Comparison of ENCODE assay signal across 10 mouse cellular contexts in the genomic region with DNA sequence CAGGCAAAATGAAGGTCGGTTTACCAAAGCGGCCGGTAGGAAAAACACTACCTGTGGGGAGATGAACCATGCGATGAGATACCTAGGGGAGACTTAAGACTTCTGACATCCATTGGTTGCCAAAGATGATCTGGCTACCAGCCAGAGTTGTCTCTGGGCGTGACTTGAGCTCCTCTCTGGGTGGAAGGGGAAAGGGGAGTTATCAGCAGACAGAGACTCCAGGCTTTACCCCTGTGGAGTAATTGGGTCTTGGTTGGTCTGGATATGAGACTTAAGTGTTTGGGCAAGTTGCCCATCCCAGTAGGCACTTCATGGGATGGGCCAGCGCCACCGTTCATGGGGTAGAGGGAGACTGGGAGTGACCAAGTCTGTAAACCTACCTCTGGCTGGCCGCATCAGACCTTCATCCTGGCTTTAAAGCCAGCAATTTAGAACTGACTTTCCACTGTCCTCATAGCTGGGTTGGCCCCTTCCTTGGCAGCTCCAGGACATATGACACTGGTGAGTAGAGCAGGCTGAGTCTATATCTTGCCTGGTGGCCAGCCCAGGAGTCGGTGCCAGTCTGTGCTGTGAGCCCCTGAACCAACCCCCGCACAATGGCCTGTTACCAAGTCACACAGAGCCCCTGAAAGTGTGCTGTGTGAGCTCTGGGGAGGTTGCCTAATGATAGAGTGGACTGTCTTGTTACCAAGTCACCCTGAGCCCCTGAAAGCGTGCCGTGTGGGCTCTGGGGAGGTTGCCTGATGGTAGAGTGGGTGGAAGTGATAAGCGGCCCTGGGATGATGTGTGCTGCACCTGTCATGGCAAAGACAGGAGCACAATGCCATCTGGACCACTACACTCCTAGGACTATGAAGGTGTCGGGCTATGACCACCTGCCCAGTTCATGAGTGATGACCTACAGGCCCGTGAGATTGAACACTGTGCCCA. TPM values are rescaled to one million over a fixed set of nuclear protein-coding genes. Genes with fewer than 3 reads are reported as not detected.
A peak's percentile ranks its signal among the peaks of the same experiment; 100 is the strongest.
DNase-seq lines count a peak whose midpoint lies in the region; ATAC-seq and TF ChIP-seq lines count a peak whose summit lies in the region.
"Had no signal": no experiment of that assay in that cellular context is flagged by ENCODE, and none has a peak within 500 bp of the region (broad histone marks: within the 10 kb centered on the region; RNA-seq: fewer than 3 reads in every experiment).

No protein-coding gene starts in this region.

- H3K36me3 ChIP-seq in forebrain, embryonic 10.5 days (replicated peaks), result no peaks in the 10 kb centered on the region
- H3K36me3 ChIP-seq in forebrain, embryonic 14.5 days (ENCODE audit: control insufficient read depth, insufficient read depth, low read length), result no peaks in the 10 kb centered on the region
- H3K36me3 ChIP-seq in stomach, embryonic 15.5 days, result no peaks in the 10 kb centered on the region
- H3K36me3 ChIP-seq in stomach, postnatal 0 days (ENCODE audit: control insufficient read depth, insufficient read depth, low read length), result no peaks in the 10 kb centered on the region
- no peaks in the 10 kb centered on the region for H3K36me3 ChIP-seq in liver, embryonic 13.5 days

- H3K27ac ChIP-seq in forebrain, embryonic 10.5 days, result peak overlapping the region; percentile 44; the same call in 1 of the 2 replicates
- H3K27ac ChIP-seq in forebrain, embryonic 14.5 days (ENCODE audit: low read depth, low read length), result no peak overlapping the region
- no peak overlapping the region for H3K27ac ChIP-seq in stomach, embryonic 15.5 days
- H3K27ac ChIP-seq in stomach, postnatal 0 days (replicated peaks), result no peak overlapping the region
- peak overlapping the region; percentile 100 for H3K27ac ChIP-seq in liver, embryonic 13.5 days
- H3K27ac ChIP-seq in layer of hippocampus, adult 2 months, result no peak overlapping the region

- H3K9me3 ChIP-seq in forebrain, embryonic 10.5 days, result no peaks in the 10 kb centered on the region
- H3K9me3 ChIP-seq in forebrain, embryonic 14.5 days (replicated peaks; ENCODE audit: control insufficient read depth, low read length), result no peaks in the 10 kb centered on the region
- no peaks in the 10 kb centered on the region for H3K9me3 ChIP-seq in stomach, embryonic 15.5 days
- H3K9me3 ChIP-seq in stomach, postnatal 0 days (ENCODE audit: control insufficient read depth, low read length), result no peaks in the 10 kb centered on the region
- no peaks in the 10 kb centered on the region for H3K9me3 ChIP-seq in liver, embryonic 13.5 days (replicated peaks)

- no peak overlapping the region for H3K4me2 ChIP-seq in forebrain, embryonic 14.5 days (ENCODE audit: low read length)
- no peak overlapping the region for H3K4me2 ChIP-seq in stomach, embryonic 15.5 days
- H3K4me2 ChIP-seq in stomach, postnatal 0 days (replicated peaks; ENCODE audit: low read depth), result no peak overlapping the region
- peak overlapping the region; percentile 75 for H3K4me2 ChIP-seq in liver, embryonic 13.5 days

- peaks cover 8% of the 10 kb centered on the region for H3K4me1 ChIP-seq in forebrain, embryonic 10.5 days
- H3K4me1 ChIP-seq in forebrain, embryonic 14.5 days (ENCODE audit: control insufficient read depth, insufficient read depth, low read length), result no peaks in the 10 kb centered on the region
- H3K4me1 ChIP-seq in stomach, embryonic 15.5 days, result no peaks in the 10 kb centered on the region
- no peaks in the 10 kb centered on the region for H3K4me1 ChIP-seq in stomach, postnatal 0 days (replicated peaks; ENCODE audit: control insufficient read depth, insufficient read depth)
- H3K4me1 ChIP-seq in liver, embryonic 13.5 days (replicated peaks), result peaks cover 83% of the 10 kb centered on the region

- no peak overlapping the region for H3K9ac ChIP-seq in forebrain, embryonic 14.5 days (ENCODE audit: low read length)
- H3K9ac ChIP-seq in stomach, embryonic 15.5 days, result no peak overlapping the region
- H3K9ac ChIP-seq in stomach, postnatal 0 days (ENCODE audit: low read length), result no peak overlapping the region
- H3K9ac ChIP-seq in liver, embryonic 13.5 days, result peak overlapping the region; percentile 79
- H3K9ac ChIP-seq: forebrain, postnatal 0 days had no signal

- H3K27me3 ChIP-seq in forebrain, embryonic 10.5 days (ENCODE audit: poor library complexity, severe bottlenecking), result peaks cover 1% of the 10 kb centered on the region; the same call in 1 of the 2 replicates
- no peaks in the 10 kb centered on the region for H3K27me3 ChIP-seq in forebrain, embryonic 14.5 days (replicated peaks; ENCODE audit: control insufficient read depth, insufficient read depth, low read length)
- no peaks in the 10 kb centered on the region for H3K27me3 ChIP-seq in stomach, embryonic 15.5 days (replicated peaks)
- no peaks in the 10 kb centered on the region for H3K27me3 ChIP-seq in stomach, postnatal 0 days (ENCODE audit: control insufficient read depth, insufficient read depth, low read length)
- peaks cover 16% of the 10 kb centered on the region for H3K27me3 ChIP-seq in liver, embryonic 13.5 days

- DNase-seq in forebrain, embryonic 10.5 days (ENCODE audit: extremely low spot score, low spot score), result no peak
- no peak for DNase-seq in forebrain, embryonic 14.5 days (ENCODE audit: low spot score)
- no peak for DNase-seq in stomach, postnatal 0 days (ENCODE audit: low spot score)
- DNase-seq in liver, embryonic 13.5 days, result peak; percentile 72
- no peak for DNase-seq in layer of hippocampus, adult 2 months (ENCODE audit: low spot score in 2 of 2)
- DNase-seq in T-cell, adult 2 months (ENCODE audit: low spot score), result no peak
- no peak for DNase-seq in gastrocnemius, postnatal 25 days
- DNase-seq: forebrain, postnatal 0 days; right cerebral cortex, postnatal 14 days had no signal

- H3K4me3 ChIP-seq in forebrain, embryonic 10.5 days, result no peak overlapping the region
- H3K4me3 ChIP-seq in forebrain, embryonic 14.5 days (ENCODE audit: low read depth, low read length), result no peak overlapping the region
- H3K4me3 ChIP-seq in stomach, embryonic 15.5 days (replicated peaks), result no peak overlapping the region
- H3K4me3 ChIP-seq in stomach, postnatal 0 days (ENCODE audit: low read depth, low read length), result no peak overlapping the region
- peak overlapping the region; percentile 44 for H3K4me3 ChIP-seq in liver, embryonic 13.5 days (replicated peaks)
- H3K4me3 ChIP-seq in layer of hippocampus, adult 2 months, result no peak overlapping the region

- TF ChIP-seq EP300 in stomach, postnatal 0 days (optimal IDR thresholded peaks at IDR 0.05), result no peak

- WGBS in forebrain, embryonic 10.5 days, result 94% methylated on average over 15 of the region's 15 CpGs
- 92% methylated on average over 15 of the region's 15 CpGs for WGBS in forebrain, embryonic 14.5 days
- 85% methylated on average over 15 of the region's 15 CpGs for WGBS in stomach, embryonic 15.5 days
- WGBS in stomach, postnatal 0 days, result 90% methylated on average over 15 of the region's 15 CpGs
- WGBS in liver, embryonic 13.5 days (ENCODE audit: insufficient replicate concordance), result 47% methylated on average over 15 of the region's 15 CpGs

- no peak for ATAC-seq in forebrain, embryonic 14.5 days
- ATAC-seq in stomach, embryonic 15.5 days (ENCODE audit: insufficient read depth, low FRiP score, low read depth), result peak; percentile 75
- no peak for ATAC-seq in stomach, postnatal 0 days (ENCODE audit: low FRiP score, low TSS enrichment)
- peak; percentile 79 for ATAC-seq in liver, embryonic 13.5 days (ENCODE audit: low read depth)
- ATAC-seq: forebrain, postnatal 0 days had no signal

- no peak for TF ChIP-seq CTCF in stomach, postnatal 0 days (IDR thresholded peaks at IDR 0.05; ENCODE audit: low read depth)
- TF ChIP-seq CTCF in layer of hippocampus, adult 2 months (conservative IDR thresholded peaks at IDR 0.05), result no peak

RNA-seq across cellular contexts. Expression of gene Mxi1, which starts 52.4 kb away (rescaled TPM):
- polyA plus RNA-seq in forebrain, embryonic 10.5 days (2016; fragmentation: Nextera tagmentation; extraction: Ambion mirVana), result 16.1 and 20.7 TPM in 2 replicates
- 27.6 and 41.0 TPM in 2 replicates for polyA plus RNA-seq in forebrain, embryonic 14.5 days (2014; fragmentation: Nextera tagmentation; extraction: Ambion mirVana)
- polyA plus RNA-seq in stomach, embryonic 15.5 days (2015; fragmentation: Nextera tagmentation; extraction: Ambion mirVana), result 36.1 and 37.8 TPM in 2 replicates
- 28.6 and 31.3 TPM in 2 replicates for polyA plus RNA-seq in stomach, postnatal 0 days (2015; fragmentation: Nextera tagmentation; extraction: Ambion mirVana)
- 31.0 and 33.3 TPM in 2 replicates for polyA plus RNA-seq in liver, embryonic 13.5 days (2015; fragmentation: Nextera tagmentation; extraction: Ambion mirVana)
- 10 to 100 TPM; 62.8 to 68.6 TPM for total RNA-seq in layer of hippocampus, adult 2 months (2021)
- 10 to 100 TPM; 37.8 to 39.1 TPM for total RNA-seq in gastrocnemius, postnatal 25 days (2021)

Comparison
In these comparisons a context has a peak if more than half of its experiments do, and no peak if none do; other contexts are left out.
1. H3K27ac ChIP-seq: peak in forebrain, embryonic 10.5 days (single experiment) and liver, embryonic 13.5 days (single experiment); none in forebrain, embryonic 14.5 days (single experiment), stomach, embryonic 15.5 days (single experiment), stomach, postnatal 0 days (single experiment) and layer of hippocampus, adult 2 months (single experiment).
2. ATAC-seq: peak in stomach, embryonic 15.5 days (single experiment) and liver, embryonic 13.5 days (single experiment); none in forebrain, embryonic 14.5 days (single experiment) and stomach, postnatal 0 days (single experiment).